Mouse (Mus musculus) large intestine, adult 2 months (tissue): Measurements from ENCODE around the gene Myadm. TPM values are rescaled to one million over a fixed set of nuclear protein-coding genes. Genes with fewer than 3 reads are reported as not detected.

Experiments used
- DNase-seq: peaks from one replicate; pipeline ENCODE4 v3.0.0-alpha.2; 2012; ENCODE audit warnings: low read depth, low spot score
- WGBS: fragments of 180-500 bp; shearing (Covaris S2); methylation state at CpG from one replicate; pipeline ENCODE4 v1.1.7; 2018; 5-methylcytosine and 5-hydroxymethylcytosine counted together
- polyA plus RNA-seq: library from polyadenylated mRNA; depleted of rRNA; stranded (reverse); fragments of >200 nt; gene quantifications from 2 replicates; pipeline ENCODE4 v1.2.3, GENCODE M21; 2012; rRNA removed

Myadm gene
- polyA plus RNA-seq, 1 experiment: 127 TPM

DNA sequence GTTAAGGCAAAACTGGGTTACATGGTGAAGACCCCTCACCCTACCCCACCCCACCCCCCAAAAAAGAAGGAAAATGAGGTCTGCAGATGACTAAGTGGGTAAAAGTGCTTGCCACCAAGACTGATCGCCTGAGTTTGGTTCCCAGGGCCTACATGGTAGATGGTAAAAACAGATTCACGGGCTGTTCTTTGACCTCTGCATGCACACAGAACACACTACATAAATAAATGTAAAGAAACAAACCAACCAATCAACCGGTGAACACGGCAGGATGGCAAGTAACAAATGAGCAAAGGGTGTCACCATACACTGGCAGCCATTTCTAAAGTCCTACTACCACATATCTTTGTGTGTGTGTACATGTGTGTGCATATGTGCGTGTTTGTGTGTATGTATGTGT, 59.4 kb downstream of the Myadm start:
- no peak for DNase-seq
- WGBS: 59% methylated on average over 5 of the region's 5 CpGs

DNA sequence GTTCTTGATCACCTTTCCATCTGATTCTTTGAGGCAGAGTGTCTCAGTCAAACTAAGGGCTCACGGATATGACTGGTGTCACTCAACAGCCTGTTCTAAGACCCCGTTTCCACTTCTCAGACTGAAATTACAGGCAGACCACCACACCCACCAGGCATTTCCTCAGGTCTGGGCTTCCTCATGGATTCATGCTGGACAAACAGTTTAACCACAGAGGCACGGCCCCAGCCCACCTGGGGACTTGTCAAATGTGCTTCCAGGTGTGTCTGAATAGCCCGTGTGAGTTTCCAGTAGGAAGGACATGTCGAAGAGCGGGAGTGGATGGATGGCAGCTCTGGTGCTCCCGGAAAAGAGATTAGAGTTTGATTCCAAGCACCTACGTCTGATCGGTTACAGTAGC, 60.9 kb downstream of the Myadm start:
- no peak for DNase-seq
- WGBS: 89% methylated on average over 9 of the region's 9 CpGs

Other genes with a start within 250 kb of the Myadm start
- not detected in 2 replicates for gene AU018091, start 119.9 kb upstream of the Myadm start, polyA plus RNA-seq
- 0.12 TPM in 1 of 2 replicates, not detected in the other for gene Nlrp12, start 39.3 kb upstream of the Myadm start, polyA plus RNA-seq
- gene Prkcg, start 99 bp downstream of the Myadm start, polyA plus RNA-seq: 0.51 and 0.99 TPM in 2 replicates
- 4.0 and 5.9 TPM in 2 replicates for gene Cacng7, start 43.9 kb downstream of the Myadm start, polyA plus RNA-seq
- 0.20 and 0.38 TPM in 2 replicates for gene Cacng8, start 101.6 kb downstream of the Myadm start, polyA plus RNA-seq
- gene Cacng6, start 135.1 kb downstream of the Myadm start, polyA plus RNA-seq: 0.12 TPM in 1 of 2 replicates, not detected in the other
- 0.14 and 0.22 TPM in 2 replicates for gene Tarm1, start 213.5 kb downstream of the Myadm start, polyA plus RNA-seq